Mouse (Mus musculus): ENCODE results near the gene Dmwd.

GRCm38 (mm10) chr7:19086760-19087159 lies 10.7 kb downstream of the Dmwd start:
- TF ChIP-seq CTCF (IDR thresholded peaks at IDR 0.05; ENCODE audit: extremely low read depth, insufficient read length, insufficient replicate concordance, low read depth, low read length) (no peak), POLR2A (IDR thresholded peaks at IDR 0.05; ENCODE audit: low read depth, low read length) (no peak)

Data from small intestine, adult 2 months (tissue).